Mouse (Mus musculus) stomach, embryonic 14.5 days (tissue): ENCODE measurements around the gene Elmod3. TPM values are rescaled to one million over a fixed set of nuclear protein-coding genes. Genes with fewer than 3 reads are reported as not detected.

ENCODE experiments used
- ATAC-seq: fragments of 200-750 bp; cut with Nextera tagmentation; 2 replicates; pipeline ENCODE4 v1.8.0; 2017; ENCODE audit warnings: low read depth, moderate TSS enrichment; ENCODE audit not compliant: insufficient number of reproducible peaks, insufficient read depth, low FRiP score
- H3K27ac ChIP-seq: fragments of 300-500 bp; sonication (generic); 2 replicates; pipeline ENCODE4 v1.5.1; 2014; ENCODE audit warnings: mild to moderate bottlenecking, low read length, moderate library complexity, mixed read lengths
- H3K27me3 ChIP-seq: fragments of 300-500 bp; sonication (generic); 2 replicates; pipeline ENCODE4 v1.6.1; 2014; ENCODE audit warnings: low read length, control low read depth, mixed read lengths; ENCODE audit not compliant: control insufficient read depth, insufficient read depth
- H3K36me3 ChIP-seq: fragments of 300-500 bp; sonication (generic); 2 replicates; pipeline ENCODE4 v1.6.1; 2014; ENCODE audit warnings: mild to moderate bottlenecking, control low read depth, low read length, moderate library complexity, mixed read lengths; ENCODE audit not compliant: control insufficient read depth, insufficient read depth
- H3K4me1 ChIP-seq: fragments of 300-500 bp; sonication (generic); 2 replicates; pipeline ENCODE4 v1.6.1; 2014; ENCODE audit warnings: low read length, control low read depth, mixed read lengths; ENCODE audit not compliant: control insufficient read depth, insufficient read depth
- H3K4me2 ChIP-seq: fragments of 300-500 bp; sonication (generic); replicated peaks from 2 replicates; pipeline ENCODE4 v1.6.1; 2014; ENCODE audit warnings: low read depth, low read length, control low read depth
- H3K4me3 ChIP-seq: fragments of 300-500 bp; sonication (generic); 2 replicates; pipeline ENCODE4 v1.5.1; 2014; ENCODE audit warnings: low read depth, low read length, control low read depth
- H3K9ac ChIP-seq: fragments of 300-500 bp; sonication (generic); replicated peaks from 2 replicates; pipeline ENCODE4 v1.6.1; 2014; ENCODE audit warnings: low read depth, mild to moderate bottlenecking, control low read depth, low read length, moderate library complexity, mixed read lengths
- H3K9me3 ChIP-seq: fragments of 300-500 bp; sonication (generic); 2 replicates; pipeline ENCODE4 v1.6.1; 2016; ENCODE audit warnings: low read depth, low read length, control low read depth; ENCODE audit not compliant: control insufficient read depth
- WGBS: fragments of 180-500 bp; shearing (Covaris S2); extraction: QIAGEN DNeasy Blood & Tissue Kit; methylation state at CpG from one replicate; pipeline ENCODE4 v1.1.7; 2014; 5-methylcytosine and 5-hydroxymethylcytosine counted together
- polyA plus RNA-seq: library from polyadenylated mRNA; unstranded; fragments of >200 nt; fragmentation: Nextera tagmentation; extraction: Ambion mirVana; gene quantifications from 2 replicates; pipeline ENCODE4 v1.2.1, GENCODE M21; 2014

The Elmod3 gene
- polyA plus RNA-seq, 1 experiment from 2014 or later, result 19.0 TPM

- peak; percentile 92 for ATAC-seq
- Histone ChIP-seq H3K4me2 (peak overlapping the region; percentile 76), H3K9me3 (no peaks in the 10 kb centered on the region), H3K27me3 (no peaks in the 10 kb centered on the region), H3K27ac (peak overlapping the region; percentile 95), H3K4me3 (peak overlapping the region; percentile 32), H3K4me1 (peaks cover 23% of the 10 kb centered on the region; the same call in 1 of the 2 replicates), H3K36me3 (no peaks in the 10 kb centered on the region), H3K9ac (peak overlapping the region; percentile 25; the same call in 1 of the 2 replicates)
- WGBS, result 16% methylated on average over 27 of the region's 27 CpGs
Observed at GRCm38 (mm10) chr6:72552171-72553078, 45.8 kb downstream of the Elmod3 start.

GRCm38 (mm10) chr6:72550503-72551100 lies 47.6 kb downstream of the Elmod3 start:
- no peak overlapping the region for H3K9ac ChIP-seq
- no peaks in the 10 kb centered on the region for H3K27me3 ChIP-seq
- H3K27ac ChIP-seq, result no peak overlapping the region
- H3K36me3 ChIP-seq, result no peaks in the 10 kb centered on the region
- no peak overlapping the region for H3K4me2 ChIP-seq
- no peaks in the 10 kb centered on the region for H3K9me3 ChIP-seq
- no peak for ATAC-seq
- no peak overlapping the region for H3K4me3 ChIP-seq
- peaks cover 23% of the 10 kb centered on the region; the same call in 1 of the 2 replicates for H3K4me1 ChIP-seq
- WGBS, result 90% methylated on average over 10 of the region's 10 CpGs

- Histone ChIP-seq H3K4me1 (peaks cover 23% of the 10 kb centered on the region; the same call in 1 of the 2 replicates), H3K27me3 (no peaks in the 10 kb centered on the region), H3K4me2 (no peak overlapping the region), H3K9me3 (no peaks in the 10 kb centered on the region), H3K4me3 (no peak overlapping the region), H3K9ac (no peak overlapping the region), H3K27ac (peak overlapping the region; percentile 64; the same call in 1 of the 2 replicates), H3K36me3 (no peaks in the 10 kb centered on the region)
- no peak for ATAC-seq
- WGBS, result 74% methylated on average over 6 of the region's 6 CpGs
Observed at GRCm38 (mm10) chr6:72550025-72550424, 48.2 kb downstream of the Elmod3 start.

GRCm38 (mm10) chr6:72549041-72549580 lies 49.1 kb downstream of the Elmod3 start:
- H3K4me2 ChIP-seq, result no peak overlapping the region
- H3K9me3 ChIP-seq, result no peaks in the 10 kb centered on the region
- 56% methylated on average over 9 of the region's 9 CpGs for WGBS
- peak overlapping the region; percentile 64; the same call in 1 of the 2 replicates for H3K27ac ChIP-seq
- H3K27me3 ChIP-seq, result no peaks in the 10 kb centered on the region
- H3K4me1 ChIP-seq, result peaks cover 26% of the 10 kb centered on the region; the same call in 1 of the 2 replicates
- 0 out of 2 replicates have a peak, but pooled peaks have one; percentile 24 for ATAC-seq
- H3K36me3 ChIP-seq, result no peaks in the 10 kb centered on the region
- no peak overlapping the region for H3K9ac ChIP-seq
- no peak overlapping the region for H3K4me3 ChIP-seq

- no peak overlapping the region for H3K4me2 ChIP-seq
- no peak overlapping the region for H3K27ac ChIP-seq
- no peaks in the 10 kb centered on the region for H3K36me3 ChIP-seq
- ATAC-seq, result no peak
- H3K4me3 ChIP-seq, result no peak overlapping the region
- no peaks in the 10 kb centered on the region for H3K27me3 ChIP-seq
- no peaks in the 10 kb centered on the region for H3K9me3 ChIP-seq
- 77% methylated on average over 3 of the region's 3 CpGs for WGBS
- H3K4me1 ChIP-seq, result peaks cover 22% of the 10 kb centered on the region; the same call in 1 of the 2 replicates
- H3K9ac ChIP-seq, result no peak overlapping the region
Observed at GRCm38 (mm10) chr6:72547862-72548261, 50.4 kb downstream of the Elmod3 start.

- Histone ChIP-seq H3K36me3 (no peaks in the 10 kb centered on the region), H3K27ac (no peak overlapping the region), H3K4me2 (no peak overlapping the region), H3K27me3 (no peaks in the 10 kb centered on the region), H3K9me3 (no peaks in the 10 kb centered on the region), H3K9ac (no peak overlapping the region), H3K4me1 (peaks cover 17% of the 10 kb centered on the region; the same call in 1 of the 2 replicates), H3K4me3 (no peak overlapping the region)
- WGBS, result 99% methylated on average over 2 of the region's 2 CpGs
- ATAC-seq, result no peak
Observed at GRCm38 (mm10) chr6:72547121-72547520, 51.1 kb downstream of the Elmod3 start.

- no peak overlapping the region for H3K9ac ChIP-seq
- H3K36me3 ChIP-seq, result no peaks in the 10 kb centered on the region
- no peak for ATAC-seq
- H3K27me3 ChIP-seq, result no peaks in the 10 kb centered on the region
- no peak overlapping the region for H3K27ac ChIP-seq
- no peak overlapping the region for H3K4me2 ChIP-seq
- H3K4me3 ChIP-seq, result no peak overlapping the region
- no peaks in the 10 kb centered on the region for H3K9me3 ChIP-seq
- H3K4me1 ChIP-seq, result peaks cover 7% of the 10 kb centered on the region; the same call in 1 of the 2 replicates
- 61% methylated on average over 7 of the region's 7 CpGs for WGBS
Observed at GRCm38 (mm10) chr6:72545377-72545776, 52.8 kb downstream of the Elmod3 start.

- Histone ChIP-seq H3K9ac (peak within 1 kb of the TSS; percentile 37; the same call in 1 of the 2 replicates), H3K9me3 (no peaks in the 10 kb centered on the region), H3K4me2 (peak within 1 kb of the TSS; percentile 65), H3K27me3 (no peaks in the 10 kb centered on the region), H3K4me1 (peaks cover 7% of the 10 kb centered on the region; the same call in 1 of the 2 replicates), H3K36me3 (no peaks in the 10 kb centered on the region), H3K27ac (peak within 1 kb of the TSS; percentile 48; the same call in 1 of the 2 replicates), H3K4me3 (peak within 1 kb of the TSS; percentile 32)
- peak; percentile 68 for ATAC-seq
- 8% methylated on average over 23 of the region's 23 CpGs for WGBS
Observed at GRCm38 (mm10) chr6:72544283-72544987, 53.8 kb downstream of the Elmod3 start, which contains the start of gene Capg. Gene Capg (plus strand): TSS chr6:72544391.
